Comparison of ENCODE assay signal across 15 mouse cellular contexts in the genomic region with DNA sequence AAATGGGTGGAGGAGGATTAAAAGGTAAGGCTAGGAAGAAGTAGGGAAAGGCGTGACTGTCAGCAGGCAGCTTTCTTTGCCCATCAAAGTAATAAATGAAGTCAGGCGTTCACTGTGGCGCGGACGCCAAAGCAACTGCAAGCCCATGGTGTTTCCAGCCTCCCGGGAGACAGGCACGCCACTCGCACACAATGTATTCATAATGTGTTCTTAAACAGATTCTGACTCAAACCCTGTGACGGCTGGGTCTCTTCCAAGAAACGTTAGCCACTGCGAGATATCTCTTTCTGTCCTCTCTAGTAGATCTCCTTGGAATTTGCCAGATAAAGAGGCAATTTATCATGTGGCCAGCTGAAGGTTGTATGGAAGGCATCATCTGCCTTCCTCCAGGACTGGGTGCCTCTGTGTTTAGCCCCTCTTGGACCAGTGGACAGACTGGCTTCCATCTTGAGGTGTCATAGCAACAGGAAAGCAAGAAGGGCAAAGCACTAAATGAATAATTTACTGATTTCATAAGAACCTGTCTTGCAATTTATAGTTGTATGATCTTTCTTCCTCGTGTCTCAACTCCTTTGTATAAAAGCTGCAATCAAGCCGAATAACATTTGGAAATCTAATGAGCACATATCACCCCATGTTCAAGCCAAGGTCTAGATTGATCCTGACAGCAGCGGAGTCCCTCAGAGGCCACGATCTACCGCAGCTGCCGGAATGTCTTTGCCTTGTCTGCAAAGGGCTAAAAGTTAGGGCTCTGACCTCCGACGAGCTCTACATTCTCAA.
DNase-seq lines count a peak whose midpoint lies in the region; ATAC-seq and TF ChIP-seq lines count a peak whose summit lies in the region.
"Had no signal": no experiment of that assay in that cellular context is flagged by ENCODE, and none has a peak within 500 bp of the region (broad histone marks: within the 10 kb centered on the region; RNA-seq: fewer than 3 reads in every experiment).

No protein-coding gene starts in this region.

- H3K4me1 ChIP-seq in heart, embryonic 14.5 days (ENCODE audit: control insufficient read depth in 2 of 2, insufficient read depth in 2 of 2, low read length in 2 of 2): peaks cover 48 to 71% of the 10 kb centered on the region in 2 experiments
- peaks cover 43% of the 10 kb centered on the region for H3K4me1 ChIP-seq in hindbrain, postnatal 0 days (ENCODE audit: insufficient read depth, low read length)

- H3K27me3 ChIP-seq in heart, embryonic 14.5 days (ENCODE audit: control insufficient read depth, insufficient read depth, low read length): no peaks in the 10 kb centered on the region
- H3K27me3 ChIP-seq in hindbrain, postnatal 0 days (ENCODE audit: insufficient read depth, low read length): no peaks in the 10 kb centered on the region
- H3K27me3 ChIP-seq: limb, embryonic 12.5 days; neural tube, embryonic 12.5 days had no signal

- no peak overlapping the region for H3K9ac ChIP-seq in heart, embryonic 14.5 days (ENCODE audit: low read length)
- H3K9ac ChIP-seq in hindbrain, postnatal 0 days (replicated peaks; ENCODE audit: low read length): no peak overlapping the region
- H3K9ac ChIP-seq: limb, embryonic 12.5 days; neural tube, embryonic 12.5 days had no signal

- peak overlapping the region; percentile 24 to 31; a peak in 2 of 4 replicates for H3K27ac ChIP-seq in heart, embryonic 14.5 days (replicated peaks in 1 of 2; ENCODE audit: control insufficient read depth in 1 of 2, insufficient read depth in 1 of 2, low read depth in 2 of 2, low read length in 2 of 2)
- peak overlapping the region; percentile 38 for H3K27ac ChIP-seq in hindbrain, postnatal 0 days
- H3K27ac ChIP-seq: limb, embryonic 12.5 days; neural tube, embryonic 12.5 days had no signal

- DNase-seq in heart, adult 8-10 months (ENCODE audit: low spot score): no peak
- DNase-seq in Muller cell, postnatal 12 days (ENCODE audit: inconsistent ontology term): peak; percentile 76
- DNase-seq in brain, adult 2 months (ENCODE audit: low read depth, low spot score): peak; percentile 53
- peak; percentile 73 for DNase-seq in hindbrain, postnatal 0 days (ENCODE audit: low spot score)
- DNase-seq in layer of hippocampus, adult 8-10 months (ENCODE audit: low spot score in 2 of 2): no peak
- DNase-seq: cerebellum, adult 9-11 months; heart, postnatal 14 days; lung, postnatal 10 days; spleen, adult 18-20 months had no signal

- H3K9me3 ChIP-seq in heart, embryonic 14.5 days (ENCODE audit: control insufficient read depth, low read length): no peaks in the 10 kb centered on the region
- H3K9me3 ChIP-seq in hindbrain, postnatal 0 days (ENCODE audit: low read length): no peaks in the 10 kb centered on the region
- H3K9me3 ChIP-seq: limb, embryonic 12.5 days; neural tube, embryonic 12.5 days had no signal

- H3K4me3 ChIP-seq in heart, embryonic 14.5 days (ENCODE audit: control insufficient read depth in 1 of 2, insufficient read depth in 1 of 2, low read depth in 1 of 2, low read length in 2 of 2): no peak overlapping the region
- H3K4me3 ChIP-seq in hindbrain, postnatal 0 days (ENCODE audit: low read length): no peak overlapping the region
- H3K4me3 ChIP-seq: limb, embryonic 12.5 days; neural tube, embryonic 12.5 days had no signal

- TF ChIP-seq CTCF in hindbrain, postnatal 0 days (IDR thresholded peaks at IDR 0.05; ENCODE audit: low read depth): no peak

- ATAC-seq in heart, embryonic 14.5 days (ENCODE audit: insufficient number of reproducible peaks, insufficient read depth, low FRiP score, low read depth): no peak
- ATAC-seq in hindbrain, postnatal 0 days: peak; percentile 25; the same call in 1 of the 2 replicates
- ATAC-seq in erythroblast, adult 5-6 weeks (replicated peaks; ENCODE audit: low FRiP score, poor library complexity, severe bottlenecking): no peak
- no peak for ATAC-seq in CD4-positive, CD25-positive, alpha-beta regulatory T cell, adult 4 months
- ATAC-seq: activated CD4-positive, CD25-positive, alpha-beta regulatory T cell, adult 4 months had no signal

- H3K36me3 ChIP-seq in heart, embryonic 14.5 days (ENCODE audit: control insufficient read depth, insufficient read depth, low read length): no peaks in the 10 kb centered on the region
- no peaks in the 10 kb centered on the region for H3K36me3 ChIP-seq in hindbrain, postnatal 0 days (ENCODE audit: insufficient read depth, low read length)

- H3K4me2 ChIP-seq in heart, embryonic 14.5 days (ENCODE audit: low read length): no peak overlapping the region
- no peak overlapping the region for H3K4me2 ChIP-seq in hindbrain, postnatal 0 days (ENCODE audit: low read depth, low read length)
- H3K4me2 ChIP-seq: limb, embryonic 12.5 days; neural tube, embryonic 12.5 days had no signal

- WGBS in heart, embryonic 14.5 days: 64% methylated on average over 19 of the region's 19 CpGs
- WGBS in hindbrain, postnatal 0 days: 34% methylated on average over 19 of the region's 19 CpGs

Comparison
In these comparisons a context has a peak if more than half of its experiments do, and no peak if none do; other contexts are left out.
1. DNase-seq: peak in Muller cell, postnatal 12 days (single experiment), brain, adult 2 months (single experiment) and hindbrain, postnatal 0 days (single experiment); none in heart, adult 8-10 months (single experiment) and layer of hippocampus, adult 8-10 months (0 of 2).